Mouse (Mus musculus): Measurements from ENCODE around the gene Tbc1d19.

Tbc1d19 gene

GRCm38 (mm10) chr5:53941322-53942024, 132.1 kb downstream of the Tbc1d19 start:
- in situ Hi-C loops (cut with MboI; ENCODE audit: low pct_unique_long_range_greater_than_20kb in 1 of 2, low sequenced_read_pairs in 2 of 2, unreplicated experiment in 1 of 2) = no loop called here

- in situ Hi-C loops (cut with MboI; ENCODE audit: low pct_unique_long_range_greater_than_20kb in 1 of 2, low sequenced_read_pairs in 2 of 2, unreplicated experiment in 1 of 2) = no loop called here
Measured at GRCm38 (mm10) chr5:53942332-53942731, 132.9 kb downstream of the Tbc1d19 start.

GRCm38 (mm10) chr5:53943321-53943857, 134.0 kb downstream of the Tbc1d19 start:
- in situ Hi-C loops (cut with MboI; ENCODE audit: low pct_unique_long_range_greater_than_20kb in 1 of 2, low sequenced_read_pairs in 2 of 2, unreplicated experiment in 1 of 2) = no loop called here

GRCm38 (mm10) chr5:53946747-53947146, 137.3 kb downstream of the Tbc1d19 start:
- in situ Hi-C loops (cut with MboI; ENCODE audit: low pct_unique_long_range_greater_than_20kb in 1 of 2, low sequenced_read_pairs in 2 of 2, unreplicated experiment in 1 of 2) = no loop called here

GRCm38 (mm10) chr5:53947549-53948183, 138.3 kb downstream of the Tbc1d19 start:
- in situ Hi-C loops (cut with MboI; ENCODE audit: low pct_unique_long_range_greater_than_20kb in 1 of 2, low sequenced_read_pairs in 2 of 2, unreplicated experiment in 1 of 2) = no loop called here

GRCm38 (mm10) chr5:53948606-53949266, 139.3 kb downstream of the Tbc1d19 start:
- in situ Hi-C loops (cut with MboI; ENCODE audit: low pct_unique_long_range_greater_than_20kb in 1 of 2, low sequenced_read_pairs in 2 of 2, unreplicated experiment in 1 of 2) = no loop called here

GRCm38 (mm10) chr5:53950189-53950588, 140.8 kb downstream of the Tbc1d19 start:
- in situ Hi-C loops (cut with MboI; ENCODE audit: low pct_unique_long_range_greater_than_20kb in 1 of 2, low sequenced_read_pairs in 2 of 2, unreplicated experiment in 1 of 2) = no loop called here

GRCm38 (mm10) chr5:53953216-53953615, 143.8 kb downstream of the Tbc1d19 start:
- in situ Hi-C loops (cut with MboI; ENCODE audit: low pct_unique_long_range_greater_than_20kb in 1 of 2, low sequenced_read_pairs in 2 of 2, unreplicated experiment in 1 of 2) = no loop called here

Measured in mouse embryonic stem cell (cell line).